Mouse (Mus musculus): ENCODE results near the gene Syt12. TPM values are rescaled to one million over a fixed set of nuclear protein-coding genes. Genes with fewer than 3 reads are reported as not detected.

Syt12 gene
- polyA plus RNA-seq, 1 experiment from 2014 or later: 0.69 TPM

DNA sequence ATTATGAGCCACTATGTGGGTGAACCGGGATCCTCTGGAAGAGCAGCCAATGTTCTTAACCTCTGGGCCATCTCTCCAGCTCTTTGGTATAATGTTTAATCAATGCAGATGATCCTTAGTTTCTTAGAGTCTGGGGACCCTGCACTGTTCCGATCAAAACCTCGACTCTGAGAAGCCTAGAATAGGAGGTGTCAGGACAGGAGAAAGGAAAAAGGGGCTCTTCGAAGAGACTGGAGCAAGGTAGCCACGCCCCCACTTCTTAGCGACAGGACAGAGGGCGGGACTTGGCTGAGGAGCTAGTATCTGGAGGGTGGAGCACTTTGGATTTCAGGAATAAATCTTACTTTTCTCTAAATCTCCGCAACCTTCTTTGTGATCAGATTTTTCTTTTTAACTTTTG, 37.0 kb downstream of the Syt12 start:
- no peak for ATAC-seq (ENCODE audit: low FRiP score, low read depth)
- no peaks in the 10 kb centered on the region for H3K9me3 ChIP-seq
- no peak overlapping the region for H3K27ac ChIP-seq

DNA sequence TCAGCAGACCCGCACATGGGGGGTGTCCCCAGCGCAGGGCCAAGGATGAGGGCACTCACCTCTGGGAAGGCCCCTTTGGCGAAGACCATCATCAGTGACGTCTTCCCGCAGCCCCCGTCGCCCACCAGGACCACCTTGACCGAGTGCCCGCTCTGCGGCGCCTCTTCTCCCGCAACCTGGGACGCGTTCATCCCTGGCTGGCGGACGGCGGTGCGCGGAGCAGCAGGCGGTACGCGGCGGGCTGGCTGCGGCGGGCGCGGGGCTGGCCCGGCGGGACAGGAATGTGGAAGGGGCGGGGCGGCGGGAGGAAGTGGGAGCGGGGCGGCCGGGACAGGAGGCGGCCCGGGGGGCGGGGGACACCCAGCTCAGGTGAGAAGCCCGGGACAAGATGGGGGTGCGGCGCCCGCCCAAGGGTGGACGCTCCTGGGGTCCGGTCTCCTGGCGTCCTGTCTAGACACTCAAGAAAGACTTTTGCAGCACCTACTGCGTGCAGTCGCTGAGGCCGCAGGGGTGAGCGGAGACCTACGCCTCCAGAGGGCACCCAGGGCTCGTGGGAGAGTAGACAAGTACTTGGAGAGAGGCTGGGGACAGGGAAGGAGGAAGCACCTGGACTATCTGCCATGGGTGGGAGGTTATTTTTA, 38.0 kb downstream of the Syt12 start, which contains the start of gene Rhod:
TSS of gene Rhod (minus strand) at position 272 of the 641 bp plus-strand sequence.
- no peaks in the 10 kb centered on the region for H3K9me3 ChIP-seq
- under 1% methylated on average over 51 of the region's 51 CpGs for WGBS
- peaks cover 45% of the 10 kb centered on the region for H3K4me1 ChIP-seq
- H3K27ac ChIP-seq: peak within 1 kb of the TSS; percentile 55; the same call in 1 of the 2 replicates
- peak within 1 kb of the TSS; percentile 83 for H3K4me3 ChIP-seq
- ATAC-seq (ENCODE audit: low FRiP score, low read depth): peak; percentile 57; the same call in 1 of the 2 replicates
- no peaks in the 10 kb centered on the region for H3K27me3 ChIP-seq
- H3K4me2 ChIP-seq (replicated peaks): peak within 1 kb of the TSS; percentile 91
- H3K9ac ChIP-seq: peak within 1 kb of the TSS; percentile 85
- peaks cover 16% of the 10 kb centered on the region for H3K36me3 ChIP-seq

More for the DNA sequence above, 37.0 kb downstream of the Syt12 start:
- Histone ChIP-seq H3K4me1 (peaks cover 45% of the 10 kb centered on the region), H3K36me3 (peaks cover 15% of the 10 kb centered on the region), H3K4me2 (replicated peaks) (peak overlapping the region; percentile 91), H3K4me3 (peak overlapping the region; percentile 83), H3K9ac (no peak overlapping the region), H3K27me3 (no peaks in the 10 kb centered on the region)
- WGBS: 11% methylated on average over 8 of the region's 8 CpGs

DNA sequence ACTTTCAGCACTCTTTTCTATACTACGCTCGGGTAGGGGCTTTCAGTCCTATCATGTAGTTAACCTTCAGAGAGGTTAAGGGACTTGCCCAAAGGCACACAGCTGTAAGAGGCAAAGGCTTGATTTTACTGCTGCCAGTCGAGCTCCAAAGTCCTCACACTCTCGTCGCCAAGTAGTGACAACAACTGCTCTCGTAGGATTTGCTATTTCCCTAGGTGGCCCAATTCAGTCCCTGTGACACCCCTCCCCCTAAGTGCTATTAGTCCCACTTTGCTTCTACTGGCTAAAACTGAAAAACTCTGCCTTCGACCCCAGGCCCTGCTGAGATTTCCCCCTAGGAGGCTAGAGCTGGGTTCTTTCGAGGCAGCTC, 38.5 kb downstream of the Syt12 start:
- peak overlapping the region; percentile 91 for H3K4me2 ChIP-seq (replicated peaks)
- peak overlapping the region; percentile 85 for H3K9ac ChIP-seq
- WGBS: 1% methylated on average over 8 of the region's 8 CpGs
- no peaks in the 10 kb centered on the region for H3K9me3 ChIP-seq
- peaks cover 17% of the 10 kb centered on the region for H3K36me3 ChIP-seq
- peak overlapping the region; percentile 55; the same call in 1 of the 2 replicates for H3K27ac ChIP-seq
- H3K4me1 ChIP-seq: peaks cover 45% of the 10 kb centered on the region
- H3K27me3 ChIP-seq: no peaks in the 10 kb centered on the region
- 0 out of 2 replicates have a peak, but pooled peaks have one; percentile 6 for ATAC-seq (ENCODE audit: low FRiP score, low read depth)
- peak overlapping the region; percentile 83 for H3K4me3 ChIP-seq

DNA sequence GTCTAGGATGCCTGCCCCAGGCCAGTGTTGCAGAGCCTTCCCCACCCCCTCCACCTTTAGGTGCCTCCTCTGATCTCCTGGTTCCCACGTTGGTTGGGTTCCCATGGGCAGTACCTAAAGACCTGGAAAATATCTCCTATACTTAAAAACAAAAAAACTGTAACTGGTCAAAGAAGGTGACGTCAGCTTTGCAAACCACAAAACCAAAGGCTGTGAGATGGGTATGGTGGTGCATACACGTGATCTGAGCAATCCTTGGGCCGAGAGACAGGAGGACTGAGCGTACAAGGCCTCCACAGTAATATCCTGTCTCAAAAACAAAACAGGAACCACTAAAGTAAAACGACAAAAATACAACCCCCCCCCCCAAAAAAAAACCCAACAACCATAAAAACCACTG, 39.4 kb downstream of the Syt12 start:
- WGBS: 74% methylated on average over 6 of the region's 6 CpGs
- Histone ChIP-seq H3K36me3 (peaks cover 22% of the 10 kb centered on the region), H3K27ac (no peak overlapping the region), H3K9me3 (no peaks in the 10 kb centered on the region), H3K4me1 (peaks cover 45% of the 10 kb centered on the region), H3K9ac (peak overlapping the region; percentile 85), H3K4me3 (peak overlapping the region; percentile 83; the same call in 1 of the 2 replicates), H3K4me2 (replicated peaks) (peak overlapping the region; percentile 91), H3K27me3 (no peaks in the 10 kb centered on the region)
- no peak for ATAC-seq (ENCODE audit: low FRiP score, low read depth)

DNA sequence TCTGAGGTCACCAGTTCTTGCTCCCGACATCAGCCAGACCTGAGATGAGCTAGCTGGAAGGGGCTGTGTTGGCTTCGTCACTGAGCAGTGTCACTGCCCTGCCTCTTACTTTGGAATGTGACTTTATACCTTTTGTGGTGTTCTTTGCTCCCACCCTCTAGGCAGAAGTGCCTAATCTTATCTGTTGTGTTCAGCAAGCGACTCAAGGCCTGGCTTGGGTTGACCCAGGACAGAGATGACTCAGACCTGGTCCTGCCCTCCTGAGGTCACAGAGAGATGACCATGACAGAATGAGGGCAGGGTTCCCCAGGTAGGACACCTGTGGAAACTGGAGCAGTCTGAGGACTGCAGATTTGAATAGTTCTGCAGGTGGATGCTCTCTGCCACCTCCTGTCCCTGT, 41.0 kb downstream of the Syt12 start:
- no peak overlapping the region for H3K9ac ChIP-seq
- no peaks in the 10 kb centered on the region for H3K9me3 ChIP-seq

DNA sequence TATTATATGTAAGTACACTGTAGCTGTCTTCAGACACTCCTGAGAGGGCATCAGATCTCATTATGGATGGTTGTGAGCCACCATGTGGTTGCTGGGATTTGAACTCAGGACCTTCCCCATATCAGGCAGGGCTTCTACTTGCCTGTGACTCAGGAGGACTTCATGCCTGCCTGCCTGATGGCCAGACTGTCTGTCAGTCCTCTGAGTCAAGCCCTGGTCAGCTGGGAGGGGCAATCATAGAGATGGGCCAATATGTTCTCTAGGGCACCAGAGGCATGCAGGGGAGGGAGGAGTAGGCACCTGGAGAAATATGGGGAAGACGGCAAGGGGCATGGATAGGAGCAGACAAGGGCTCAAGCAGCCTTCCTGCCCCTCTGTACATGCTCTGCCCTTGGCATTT, 42.2 kb downstream of the Syt12 start:
- no peak for ATAC-seq (ENCODE audit: low FRiP score, low read depth)
- Histone ChIP-seq H3K4me3 (no peak overlapping the region), H3K4me2 (replicated peaks) (no peak overlapping the region), H3K9ac (no peak overlapping the region), H3K4me1 (peaks cover 21% of the 10 kb centered on the region), H3K9me3 (no peaks in the 10 kb centered on the region), H3K27ac (no peak overlapping the region), H3K36me3 (peaks cover 46% of the 10 kb centered on the region), H3K27me3 (no peaks in the 10 kb centered on the region)
- 96% methylated on average over 1 of the region's 1 CpGs for WGBS

More for the DNA sequence above, 41.0 kb downstream of the Syt12 start:
- Histone ChIP-seq H3K4me2 (replicated peaks) (no peak overlapping the region), H3K36me3 (peaks cover 35% of the 10 kb centered on the region), H3K27me3 (no peaks in the 10 kb centered on the region), H3K27ac (no peak overlapping the region), H3K4me3 (no peak overlapping the region), H3K4me1 (peaks cover 33% of the 10 kb centered on the region)
- no peak for ATAC-seq (ENCODE audit: low FRiP score, low read depth)
- 93% methylated on average over 3 of the region's 3 CpGs for WGBS

DNA sequence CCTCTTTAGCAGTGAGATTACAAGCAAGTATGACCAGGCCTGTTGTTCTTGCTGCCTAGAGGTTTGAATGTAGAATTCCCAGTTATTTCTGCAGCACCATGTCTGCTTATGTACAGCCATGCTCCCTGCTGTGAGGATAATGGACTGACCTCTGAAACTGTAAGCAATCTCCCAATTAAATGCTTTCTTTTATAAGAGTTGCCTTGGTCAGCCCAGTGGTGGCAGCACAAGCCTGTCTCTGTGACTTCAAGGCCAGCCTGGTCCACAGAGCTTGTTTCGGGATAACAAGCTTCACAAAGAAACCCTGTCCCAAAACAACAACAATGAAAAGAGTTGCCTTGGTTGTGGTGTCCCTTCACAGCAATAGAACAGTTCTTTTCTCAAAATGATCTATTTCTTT, 43.5 kb downstream of the Syt12 start:
- no peak overlapping the region for H3K9ac ChIP-seq
- no peaks in the 10 kb centered on the region for H3K27me3 ChIP-seq
- H3K4me1 ChIP-seq: peaks cover 13% of the 10 kb centered on the region
- peaks cover 52% of the 10 kb centered on the region for H3K36me3 ChIP-seq
- H3K9me3 ChIP-seq: no peaks in the 10 kb centered on the region
- 88% methylated on average over 1 of the region's 1 CpGs for WGBS
- H3K27ac ChIP-seq: no peak overlapping the region
- H3K4me2 ChIP-seq (replicated peaks): no peak overlapping the region
- ATAC-seq (ENCODE audit: low FRiP score, low read depth): no peak
- no peak overlapping the region for H3K4me3 ChIP-seq

DNA sequence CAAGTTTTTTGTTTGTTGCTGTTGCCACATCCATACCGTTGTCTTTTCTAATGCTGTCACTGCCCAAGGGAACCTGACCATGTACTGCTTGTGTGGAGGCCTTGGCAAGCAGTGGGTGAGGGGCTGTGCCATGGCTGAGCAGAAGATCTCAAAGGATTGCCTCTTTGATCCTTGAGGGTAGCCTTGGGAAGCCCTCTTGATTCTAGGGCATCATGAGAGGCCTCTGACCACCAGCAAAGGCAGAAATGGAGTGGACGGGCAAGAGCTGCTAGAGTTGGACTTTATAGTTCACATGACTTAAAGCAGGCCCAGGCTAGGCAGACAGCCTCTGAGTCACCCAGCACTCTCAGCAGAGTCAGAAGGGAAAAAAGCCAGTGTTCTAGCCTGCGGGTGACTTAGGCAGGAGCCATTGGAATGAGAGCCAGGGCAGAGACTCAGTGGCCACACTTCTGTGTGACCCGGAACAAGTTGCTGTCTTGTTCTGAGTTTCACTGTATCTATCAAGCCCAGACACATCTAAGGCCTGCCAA, 47.1 kb downstream of the Syt12 start:
- Histone ChIP-seq H3K9ac (no peak overlapping the region), H3K27ac (no peak overlapping the region), H3K27me3 (no peaks in the 10 kb centered on the region), H3K9me3 (no peaks in the 10 kb centered on the region), H3K4me3 (no peak overlapping the region), H3K36me3 (peaks cover 65% of the 10 kb centered on the region), H3K4me2 (replicated peaks) (no peak overlapping the region), H3K4me1 (no peaks in the 10 kb centered on the region)
- WGBS: 96% methylated on average over 4 of the region's 4 CpGs
- no peak for ATAC-seq (ENCODE audit: low FRiP score, low read depth)

DNA sequence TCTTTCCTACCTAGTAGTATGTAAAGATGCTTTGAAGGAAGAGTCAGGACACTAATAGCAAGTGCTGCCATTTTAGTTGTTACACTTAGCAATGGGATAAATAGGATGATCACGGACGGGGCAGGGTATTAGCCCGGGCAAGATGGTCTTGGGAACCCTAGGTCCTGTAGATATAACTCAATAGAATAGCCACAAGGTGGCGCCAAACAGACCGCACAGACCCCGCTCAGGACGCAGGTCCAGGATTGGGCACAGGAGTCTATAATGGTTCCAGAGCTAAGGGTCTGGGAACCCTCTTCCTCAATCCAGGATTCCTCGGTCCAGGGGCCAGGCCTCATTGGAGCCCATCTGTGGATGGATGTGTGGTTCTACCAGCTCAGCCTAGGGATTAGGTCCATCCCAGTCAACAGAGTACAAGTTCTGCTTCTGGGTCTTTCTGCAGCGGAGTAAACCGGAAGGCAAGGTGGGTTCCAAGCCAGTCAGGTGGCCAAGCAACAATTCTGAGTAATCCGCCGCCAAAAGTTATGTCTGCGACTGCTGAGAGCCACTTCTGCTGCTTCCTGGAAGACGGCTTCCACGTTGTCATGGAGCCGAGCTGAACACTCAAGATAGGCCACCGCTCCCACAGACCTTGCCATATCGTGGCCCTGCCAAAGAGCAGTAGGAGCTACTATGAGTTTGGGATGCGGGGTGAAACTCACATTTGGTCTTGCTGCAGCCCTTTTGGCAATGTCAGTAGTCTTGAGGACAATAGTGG, 51.5 kb downstream of the Syt12 start:
- no peak overlapping the region for H3K4me3 ChIP-seq
- no peak overlapping the region for H3K4me2 ChIP-seq (replicated peaks)
- H3K27ac ChIP-seq: no peak overlapping the region
- no peaks in the 10 kb centered on the region for H3K27me3 ChIP-seq
- peaks cover 81% of the 10 kb centered on the region for H3K36me3 ChIP-seq
- H3K9me3 ChIP-seq: peaks cover 3% of the 10 kb centered on the region; the same call in 1 of the 2 replicates
- ATAC-seq (ENCODE audit: low FRiP score, low read depth): no peak
- 78% methylated on average over 19 of the region's 19 CpGs for WGBS
- H3K9ac ChIP-seq: no peak overlapping the region
- no peaks in the 10 kb centered on the region for H3K4me1 ChIP-seq

DNA sequence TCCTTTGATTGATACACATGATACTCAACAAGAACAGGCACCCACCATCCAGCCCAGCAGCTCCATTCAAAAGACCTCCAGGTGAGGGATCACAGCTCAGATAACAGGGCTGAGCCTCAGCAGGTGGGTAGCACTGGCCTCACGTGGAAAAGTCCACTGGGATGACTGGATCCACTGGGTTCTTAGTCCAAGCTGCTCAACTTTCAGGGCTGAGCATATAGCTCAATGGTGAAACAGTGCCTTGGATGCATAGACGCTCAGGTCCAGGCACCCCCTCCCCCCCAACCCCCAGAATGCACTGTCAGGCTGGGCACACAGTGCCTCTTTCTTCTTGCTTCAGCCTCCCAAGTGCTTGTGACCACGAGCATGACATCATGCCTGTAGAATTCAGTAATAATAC, 54.2 kb downstream of the Syt12 start:
- H3K36me3 ChIP-seq: peaks cover 73% of the 10 kb centered on the region
- no peaks in the 10 kb centered on the region for H3K4me1 ChIP-seq
- H3K27me3 ChIP-seq: no peaks in the 10 kb centered on the region
- peaks cover 3% of the 10 kb centered on the region; the same call in 1 of the 2 replicates for H3K9me3 ChIP-seq
- H3K9ac ChIP-seq: no peak overlapping the region
- ATAC-seq (ENCODE audit: low FRiP score, low read depth): no peak
- H3K27ac ChIP-seq: no peak overlapping the region
- 82% methylated on average over 3 of the region's 3 CpGs for WGBS
- no peak overlapping the region for H3K4me3 ChIP-seq
- H3K4me2 ChIP-seq (replicated peaks): no peak overlapping the region

DNA sequence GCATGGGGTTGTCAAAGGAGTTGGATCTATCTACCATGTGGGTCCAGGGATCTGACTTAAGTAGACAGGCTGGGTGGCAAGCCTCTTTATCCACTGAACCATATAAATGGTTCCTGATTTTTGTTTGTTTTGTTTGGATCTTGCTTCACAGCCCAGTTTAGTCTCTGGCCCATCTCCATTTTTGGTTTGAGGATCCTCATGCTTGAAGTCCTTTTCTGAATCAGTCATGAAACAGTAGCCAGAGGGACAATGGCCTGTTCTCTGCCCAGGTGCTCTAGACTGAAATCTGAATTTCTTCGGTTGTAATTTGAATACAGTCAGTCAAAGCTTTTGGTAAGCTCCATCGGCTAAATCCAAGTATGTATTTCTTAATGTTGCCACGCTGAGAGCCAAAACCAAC, 54.7 kb downstream of the Syt12 start:
- Histone ChIP-seq H3K4me2 (replicated peaks) (no peak overlapping the region), H3K9me3 (peaks cover 3% of the 10 kb centered on the region; the same call in 1 of the 2 replicates), H3K4me3 (no peak overlapping the region), H3K27me3 (no peaks in the 10 kb centered on the region), H3K4me1 (no peaks in the 10 kb centered on the region), H3K36me3 (peaks cover 69% of the 10 kb centered on the region), H3K27ac (no peak overlapping the region), H3K9ac (no peak overlapping the region)
- WGBS: 96% methylated on average over 3 of the region's 3 CpGs
- no peak for ATAC-seq (ENCODE audit: low FRiP score, low read depth)

Data from limb, embryonic 13.5 days (tissue).